Mouse (Mus musculus) cerebral cortex, adult 2 months (tissue): Measurements from ENCODE around the gene Sema3f.

Experiments
- WGBS: fragments of 180-500 bp; shearing (Covaris S2); methylation state at CpG from one replicate; pipeline ENCODE4 v1.1.7; 2018; 5-methylcytosine and 5-hydroxymethylcytosine counted together

The Sema3f gene

GRCm38 (mm10) chr9:107715632-107716031 is 5.4 kb upstream of the Sema3f start:
- WGBS, result 90% methylated on average over 2 of the region's 2 CpGs

- WGBS, result 44% methylated on average over 12 of the region's 12 CpGs
These were observed 4.1 kb upstream of the Sema3f start for GRCm38 (mm10) chr9:107714221-107714952.

GRCm38 (mm10) chr9:107709096-107709696 is 1.1 kb downstream of the Sema3f start:
- 2% methylated on average over 53 of the region's 55 CpGs for WGBS

- WGBS, result 10% methylated on average over 21 of the region's 21 CpGs
These were observed 1.7 kb downstream of the Sema3f start for GRCm38 (mm10) chr9:107708439-107709095.

- 13% methylated on average over 16 of the region's 17 CpGs for WGBS
These were observed 2.4 kb downstream of the Sema3f start for GRCm38 (mm10) chr9:107707701-107708438.

- WGBS, result 22% methylated on average over 14 of the region's 14 CpGs
These were observed 3.5 kb downstream of the Sema3f start for GRCm38 (mm10) chr9:107706781-107707211.

- WGBS, result 69% methylated on average over 14 of the region's 14 CpGs
These were observed 6.7 kb downstream of the Sema3f start for GRCm38 (mm10) chr9:107703337-107704122.

GRCm38 (mm10) chr9:107702606-107703185 is 7.6 kb downstream of the Sema3f start:
- WGBS, result 76% methylated on average over 3 of the region's 3 CpGs

- 20% methylated on average over 12 of the region's 12 CpGs for WGBS
These were observed 8.7 kb downstream of the Sema3f start for GRCm38 (mm10) chr9:107701594-107701993.

- 28% methylated on average over 6 of the region's 6 CpGs for WGBS
These were observed 10.1 kb downstream of the Sema3f start for GRCm38 (mm10) chr9:107700114-107700571.

- 51% methylated on average over 9 of the region's 9 CpGs for WGBS
These were observed 10.8 kb downstream of the Sema3f start for GRCm38 (mm10) chr9:107699376-107699980.

GRCm38 (mm10) chr9:107698611-107699190 is 11.6 kb downstream of the Sema3f start:
- WGBS, result 61% methylated on average over 14 of the region's 14 CpGs

- 67% methylated on average over 14 of the region's 14 CpGs for WGBS
These were observed 12.3 kb downstream of the Sema3f start for GRCm38 (mm10) chr9:107697811-107698521.

GRCm38 (mm10) chr9:107696845-107697610 is 13.2 kb downstream of the Sema3f start:
- 82% methylated on average over 9 of the region's 9 CpGs for WGBS

- WGBS, result 68% methylated on average over 6 of the region's 6 CpGs
These were observed 14.2 kb downstream of the Sema3f start for GRCm38 (mm10) chr9:107696106-107696479.

GRCm38 (mm10) chr9:107695441-107696105 is 14.7 kb downstream of the Sema3f start:
- 85% methylated on average over 12 of the region's 12 CpGs for WGBS

- 80% methylated on average over 7 of the region's 7 CpGs for WGBS
These were observed 15.6 kb downstream of the Sema3f start for GRCm38 (mm10) chr9:107694627-107695026.

- WGBS, result 75% methylated on average over 4 of the region's 4 CpGs
These were observed 16.8 kb downstream of the Sema3f start for GRCm38 (mm10) chr9:107693433-107693987.
